Mouse (Mus musculus): ENCODE measurements at regions not wholly inside any gene's neighbourhood (a gene's known extent, or its start where the extent isn't known, plus 50 kb on each side); places are given as distances from the start of the nearest gene placed in this dataset.

GRCm38 (mm10) chr9:61296311-61296947 is 75.7 kb upstream of the Tle3 start:
- Histone ChIP-seq H3K4me1 (peaks cover 33% of the 10 kb centered on the region), H3K4me3 (no peak overlapping the region), H3K27ac (replicated peaks) (no peak overlapping the region), H3K36me3 (replicated peaks) (no peaks in the 10 kb centered on the region), H3K27me3 (replicated peaks; ENCODE audit: low read depth, poor library complexity, severe bottlenecking) (peaks cover 50% of the 10 kb centered on the region), H3K9me3 (no peaks in the 10 kb centered on the region)
- no peak for DNase-seq (ENCODE audit: low spot score)
- WGBS, result 89% methylated on average over 9 of the region's 9 CpGs

- Histone ChIP-seq H3K36me3 (replicated peaks) (no peaks in the 10 kb centered on the region), H3K27me3 (replicated peaks; ENCODE audit: low read depth, poor library complexity, severe bottlenecking) (peaks cover 50% of the 10 kb centered on the region)
Observed at GRCm38 (mm10) chr9:61297385-61297784, 74.8 kb upstream of the Tle3 start.

GRCm38 (mm10) chr9:61299873-61300560 is 72.1 kb upstream of the Tle3 start:
- Histone ChIP-seq H3K27me3 (replicated peaks; ENCODE audit: low read depth, poor library complexity, severe bottlenecking) (peaks cover 34% of the 10 kb centered on the region), H3K4me1 (peaks cover 26% of the 10 kb centered on the region), H3K4me3 (no peak overlapping the region), H3K36me3 (replicated peaks) (no peaks in the 10 kb centered on the region), H3K27ac (replicated peaks) (no peak overlapping the region), H3K9me3 (no peaks in the 10 kb centered on the region)
- DNase-seq (ENCODE audit: low spot score), result no peak
- 59% methylated on average over 8 of the region's 8 CpGs for WGBS

More at GRCm38 (mm10) chr9:61297385-61297784, 74.8 kb upstream of the Tle3 start:
- Histone ChIP-seq H3K4me3 (no peak overlapping the region), H3K27ac (replicated peaks) (0 out of 2 replicates have a peak overlapping the region, but pooled peaks have one; percentile 20), H3K9me3 (no peaks in the 10 kb centered on the region), H3K4me1 (peaks cover 33% of the 10 kb centered on the region)
- no peak for DNase-seq (ENCODE audit: low spot score)
- WGBS, result 39% methylated on average over 4 of the region's 4 CpGs

- H3K9me3 ChIP-seq, result no peaks in the 10 kb centered on the region
- peaks cover 26% of the 10 kb centered on the region for H3K4me1 ChIP-seq
- H3K36me3 ChIP-seq (replicated peaks), result no peaks in the 10 kb centered on the region
- peaks cover 33% of the 10 kb centered on the region for H3K27me3 ChIP-seq (replicated peaks; ENCODE audit: low read depth, poor library complexity, severe bottlenecking)
- H3K4me3 ChIP-seq, result no peak overlapping the region
- 81% methylated on average over 8 of the region's 8 CpGs for WGBS
- no peak for DNase-seq (ENCODE audit: low spot score)
- no peak overlapping the region for H3K27ac ChIP-seq (replicated peaks)
Observed at GRCm38 (mm10) chr9:61301070-61301469, 71.1 kb upstream of the Tle3 start.

GRCm38 (mm10) chr9:61302724-61303123 is 69.4 kb upstream of the Tle3 start:
- Histone ChIP-seq H3K4me3 (no peak overlapping the region), H3K36me3 (replicated peaks) (no peaks in the 10 kb centered on the region), H3K9me3 (no peaks in the 10 kb centered on the region), H3K27me3 (replicated peaks; ENCODE audit: low read depth, poor library complexity, severe bottlenecking) (peaks cover 41% of the 10 kb centered on the region), H3K4me1 (peaks cover 14% of the 10 kb centered on the region), H3K27ac (replicated peaks) (no peak overlapping the region)
- 23% methylated on average over 5 of the region's 5 CpGs for WGBS
- no peak for DNase-seq (ENCODE audit: low spot score)

- Histone ChIP-seq H3K4me1 (peaks cover 24% of the 10 kb centered on the region), H3K9me3 (no peaks in the 10 kb centered on the region), H3K4me3 (no peak overlapping the region), H3K27ac (replicated peaks) (no peak overlapping the region), H3K36me3 (replicated peaks) (no peaks in the 10 kb centered on the region), H3K27me3 (replicated peaks; ENCODE audit: low read depth, poor library complexity, severe bottlenecking) (peaks cover 49% of the 10 kb centered on the region)
- DNase-seq (ENCODE audit: low spot score), result no peak
- WGBS, result 88% methylated on average over 9 of the region's 9 CpGs
Observed at GRCm38 (mm10) chr9:61306306-61306705, 65.9 kb upstream of the Tle3 start.

GRCm38 (mm10) chr9:61309096-61309495 is 63.1 kb upstream of the Tle3 start:
- Histone ChIP-seq H3K36me3 (replicated peaks) (no peaks in the 10 kb centered on the region), H3K9me3 (no peaks in the 10 kb centered on the region), H3K4me3 (no peak overlapping the region), H3K27ac (replicated peaks) (no peak overlapping the region), H3K4me1 (peaks cover 30% of the 10 kb centered on the region), H3K27me3 (replicated peaks; ENCODE audit: low read depth, poor library complexity, severe bottlenecking) (peaks cover 70% of the 10 kb centered on the region)
- DNase-seq (ENCODE audit: low spot score), result no peak
- WGBS, result 43% methylated on average over 3 of the region's 3 CpGs

GRCm38 (mm10) chr9:61309768-61310493 is 62.2 kb upstream of the Tle3 start:
- Histone ChIP-seq H3K27ac (replicated peaks) (no peak overlapping the region), H3K4me3 (no peak overlapping the region), H3K4me1 (peaks cover 39% of the 10 kb centered on the region), H3K9me3 (no peaks in the 10 kb centered on the region), H3K36me3 (replicated peaks) (no peaks in the 10 kb centered on the region), H3K27me3 (replicated peaks; ENCODE audit: low read depth, poor library complexity, severe bottlenecking) (peaks cover 78% of the 10 kb centered on the region)
- 88% methylated on average over 8 of the region's 8 CpGs for WGBS
- no peak for DNase-seq (ENCODE audit: low spot score)

GRCm38 (mm10) chr9:61310574-61310973 is 61.6 kb upstream of the Tle3 start:
- DNase-seq (ENCODE audit: low spot score), result no peak
- Histone ChIP-seq H3K4me3 (no peak overlapping the region), H3K4me1 (peaks cover 45% of the 10 kb centered on the region), H3K27ac (replicated peaks) (no peak overlapping the region), H3K27me3 (replicated peaks; ENCODE audit: low read depth, poor library complexity, severe bottlenecking) (peaks cover 78% of the 10 kb centered on the region), H3K36me3 (replicated peaks) (no peaks in the 10 kb centered on the region), H3K9me3 (no peaks in the 10 kb centered on the region)
- WGBS, result 78% methylated on average over 5 of the region's 5 CpGs

- peak; percentile 31 for DNase-seq (ENCODE audit: low spot score)
- H3K9me3 ChIP-seq, result no peaks in the 10 kb centered on the region
- peaks cover 55% of the 10 kb centered on the region for H3K4me1 ChIP-seq
- H3K36me3 ChIP-seq (replicated peaks), result no peaks in the 10 kb centered on the region
- peaks cover 84% of the 10 kb centered on the region for H3K27me3 ChIP-seq (replicated peaks; ENCODE audit: low read depth, poor library complexity, severe bottlenecking)
- H3K27ac ChIP-seq (replicated peaks), result 0 out of 2 replicates have a peak overlapping the region, but pooled peaks have one; percentile 52
- 27% methylated on average over 5 of the region's 5 CpGs for WGBS
- H3K4me3 ChIP-seq, result no peak overlapping the region
Observed at GRCm38 (mm10) chr9:61311604-61312003, 60.6 kb upstream of the Tle3 start.

GRCm38 (mm10) chr9:61314630-61315179 is 57.5 kb upstream of the Tle3 start:
- 0 out of 2 replicates have a peak overlapping the region, but pooled peaks have one; percentile 19 for H3K27ac ChIP-seq (replicated peaks)
- peaks cover 58% of the 10 kb centered on the region for H3K4me1 ChIP-seq
- 73% methylated on average over 6 of the region's 6 CpGs for WGBS
- H3K9me3 ChIP-seq, result no peaks in the 10 kb centered on the region
- no peaks in the 10 kb centered on the region for H3K36me3 ChIP-seq (replicated peaks)
- peaks cover 80% of the 10 kb centered on the region for H3K27me3 ChIP-seq (replicated peaks; ENCODE audit: low read depth, poor library complexity, severe bottlenecking)
- no peak for DNase-seq (ENCODE audit: low spot score)
- H3K4me3 ChIP-seq, result no peak overlapping the region
